Mouse (Mus musculus): ENCODE results near the gene Dhx32.

GRCm38 (mm10) chr7:133759611-133760353, 22.7 kb downstream of the Dhx32 start:
- TF ChIP-seq POLR2A (IDR thresholded peaks at IDR 0.05; ENCODE audit: low read depth, low read length) (no peak), CTCF (IDR thresholded peaks at IDR 0.05; ENCODE audit: extremely low read depth, insufficient read length, insufficient replicate concordance, low read depth, low read length) (no peak)
